Mouse (Mus musculus): ENCODE measurements around the gene Fam69b. TPM values are rescaled to one million over a fixed set of nuclear protein-coding genes. Genes with fewer than 3 reads are reported as not detected.
"Not testable (repeated sequence)": the region's sequence is repeated elsewhere in the genome, so short reads cannot be mapped to it uniquely, and the experiment has no call there.

Gene Fam69b
- polyA plus RNA-seq, 1 experiment from 2014 or later = 49.8 TPM

DNA sequence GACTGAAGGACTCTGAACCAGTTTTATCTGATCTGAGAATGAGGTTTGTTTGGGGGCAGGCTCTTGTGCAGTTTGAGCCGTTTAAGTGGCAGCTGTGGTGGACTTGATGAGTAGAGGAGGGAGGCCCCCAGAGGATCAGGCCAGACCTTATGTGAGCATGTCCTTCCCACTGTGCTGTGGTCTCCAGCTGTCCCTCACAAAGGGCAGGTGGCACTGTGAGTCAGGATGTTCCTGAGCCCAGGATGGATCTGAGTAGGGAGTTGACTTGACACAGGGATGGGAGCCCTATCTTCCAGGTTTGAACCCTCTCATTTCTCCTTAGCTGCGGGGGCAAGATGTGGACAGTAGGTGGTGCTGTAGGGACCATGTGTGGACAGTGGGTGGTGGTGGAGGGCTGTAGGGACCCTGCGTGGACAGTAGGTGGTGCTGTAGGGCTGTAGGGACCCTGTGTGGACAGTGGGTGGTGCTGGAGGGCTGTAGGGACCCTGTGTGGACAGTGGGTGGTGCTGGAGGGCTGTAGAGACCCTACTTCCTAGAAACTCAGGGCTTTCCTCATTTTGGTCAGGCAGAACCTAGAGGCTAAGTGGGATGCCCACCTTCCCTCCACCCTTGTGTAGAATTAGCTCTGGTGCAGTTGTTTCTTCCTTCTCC lies 18.5 kb downstream of the Fam69b start:
- no peak overlapping the region for H3K4me3 ChIP-seq (ENCODE audit: low read depth, low read length)
- 34% methylated on average over 3 of the region's 3 CpGs for WGBS
- DNase-seq (ENCODE audit: low spot score) (peak; percentile 94), ATAC-seq (replicated peaks; ENCODE audit: low FRiP score) (peak; percentile 94)
- H3K36me3 ChIP-seq (ENCODE audit: control insufficient read depth, insufficient read depth, low read length) = no peaks in the 10 kb centered on the region
- no peaks in the 10 kb centered on the region for H3K4me1 ChIP-seq (replicated peaks; ENCODE audit: control insufficient read depth, insufficient read depth, low read length)
- no peaks in the 10 kb centered on the region for H3K27me3 ChIP-seq (ENCODE audit: control insufficient read depth, insufficient read depth, low read length)
- no peak overlapping the region for H3K27ac ChIP-seq (ENCODE audit: low read depth, low read length)
- H3K9me3 ChIP-seq (ENCODE audit: control insufficient read depth, low read length) = no peaks in the 10 kb centered on the region
- no peak overlapping the region for H3K4me2 ChIP-seq (ENCODE audit: low read depth, low read length, severe bottlenecking)
- no peak overlapping the region for H3K9ac ChIP-seq (ENCODE audit: low read length)

DNA sequence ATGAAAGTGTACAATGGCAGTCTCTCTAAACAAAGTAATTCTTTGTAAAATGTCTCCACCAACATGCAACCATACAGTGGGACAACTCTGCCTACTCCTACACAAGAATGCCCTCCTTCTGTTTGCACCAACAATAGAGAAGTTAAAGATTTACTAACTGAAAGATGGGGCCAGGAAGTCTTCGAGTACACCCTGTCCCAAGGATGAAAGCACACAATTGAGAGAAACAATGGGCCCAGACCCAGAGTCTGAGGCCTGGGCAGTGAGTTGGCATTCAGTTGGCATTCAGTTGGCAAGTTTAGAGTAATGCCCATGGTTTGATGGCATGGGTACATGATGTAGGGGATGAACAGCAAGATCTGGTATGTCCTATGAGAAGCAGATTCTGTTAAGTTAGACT lies 26.4 kb downstream of the Fam69b start:
- 77% methylated on average over 1 of the region's 1 CpGs for WGBS

DNA sequence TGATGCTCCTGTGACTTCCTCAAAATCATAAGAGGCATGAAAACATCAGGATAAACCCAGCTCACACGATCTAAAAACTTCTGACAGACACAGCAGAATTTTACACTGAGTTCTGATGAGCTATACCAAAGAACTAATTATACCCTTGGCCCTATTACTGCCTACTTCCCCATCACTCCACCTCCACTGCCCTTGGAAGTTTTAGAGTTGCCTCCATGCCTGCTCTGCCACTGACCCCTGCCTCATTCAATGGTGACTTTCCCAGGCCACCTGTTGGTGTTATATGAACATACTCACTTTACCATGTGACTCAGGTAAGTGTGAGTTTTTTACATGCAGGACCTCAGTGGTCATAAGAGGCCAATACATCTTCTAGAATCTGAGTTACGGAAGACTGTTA lies 29.2 kb downstream of the Fam69b start:
- no peak for ATAC-seq (replicated peaks; ENCODE audit: low FRiP score)

More for the DNA sequence above, 26.4 kb downstream of the Fam69b start:
- Histone ChIP-seq H3K27ac (ENCODE audit: low read depth, low read length) (no peak overlapping the region), H3K36me3 (ENCODE audit: control insufficient read depth, insufficient read depth, low read length) (no peaks in the 10 kb centered on the region), H3K27me3 (ENCODE audit: control insufficient read depth, insufficient read depth, low read length) (no peaks in the 10 kb centered on the region), H3K9ac (ENCODE audit: low read length) (no peak overlapping the region), H3K4me1 (replicated peaks; ENCODE audit: control insufficient read depth, insufficient read depth, low read length) (no peaks in the 10 kb centered on the region), H3K4me2 (ENCODE audit: low read depth, low read length, severe bottlenecking) (no peak overlapping the region), H3K4me3 (ENCODE audit: low read depth, low read length) (no peak overlapping the region), H3K9me3 (ENCODE audit: control insufficient read depth, low read length) (no peaks in the 10 kb centered on the region)
- no peak for DNase-seq (ENCODE audit: low spot score)
- ATAC-seq (replicated peaks; ENCODE audit: low FRiP score) = no peak

DNA sequence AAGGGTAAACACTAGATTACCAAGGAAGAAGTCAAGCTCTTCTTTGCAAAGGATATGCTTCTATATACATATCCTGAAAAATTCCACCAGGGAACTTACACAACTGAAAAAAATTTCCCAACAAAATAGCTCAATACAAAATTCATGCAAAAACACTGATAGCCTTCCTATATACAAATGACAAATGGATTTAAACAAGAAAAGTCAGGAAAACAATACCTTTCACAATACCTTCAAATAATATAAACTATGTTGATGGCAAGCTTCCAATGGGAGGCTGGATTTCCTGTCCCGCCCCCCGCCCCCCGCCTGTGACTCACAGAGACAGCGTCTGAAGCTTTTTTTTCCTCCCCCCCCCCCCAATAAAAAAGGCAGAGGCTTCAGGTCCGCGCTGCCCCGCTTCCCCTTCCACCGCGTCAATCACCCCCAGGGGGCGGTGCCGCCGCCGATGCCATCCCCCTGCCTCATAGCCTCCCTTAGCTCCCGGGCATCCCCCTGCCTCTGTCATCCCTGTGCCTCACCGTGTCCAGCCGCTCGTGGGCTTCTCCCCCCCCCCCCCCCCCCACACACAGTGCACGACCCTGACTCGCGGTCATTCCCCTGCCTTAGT lies 33.0 kb downstream of the Fam69b start:
- no peak overlapping the region for H3K27ac ChIP-seq (ENCODE audit: low read depth, low read length)
- H3K4me3 ChIP-seq (ENCODE audit: low read depth, low read length) = peak overlapping the region; percentile 21
- no peak overlapping the region for H3K9ac ChIP-seq (ENCODE audit: low read length)
- H3K4me2 ChIP-seq (ENCODE audit: low read depth, low read length, severe bottlenecking) = peak overlapping the region; percentile 51
- peak; percentile 54 for DNase-seq (ENCODE audit: low spot score)
- H3K9me3 ChIP-seq (ENCODE audit: control insufficient read depth, low read length) = no peaks in the 10 kb centered on the region
- ATAC-seq (replicated peaks; ENCODE audit: low FRiP score) = no peak
- 2% methylated on average over 19 of the region's 20 CpGs for WGBS
- H3K4me1 ChIP-seq (replicated peaks; ENCODE audit: control insufficient read depth, insufficient read depth, low read length) = no peaks in the 10 kb centered on the region
- H3K36me3 ChIP-seq (ENCODE audit: control insufficient read depth, insufficient read depth, low read length) = no peaks in the 10 kb centered on the region
- no peaks in the 10 kb centered on the region for H3K27me3 ChIP-seq (ENCODE audit: control insufficient read depth, insufficient read depth, low read length)

More for the DNA sequence above, 29.2 kb downstream of the Fam69b start:
- no peak for DNase-seq (ENCODE audit: low spot score)
- H3K4me1 ChIP-seq (replicated peaks; ENCODE audit: control insufficient read depth, insufficient read depth, low read length) = no peaks in the 10 kb centered on the region
- H3K9ac ChIP-seq (ENCODE audit: low read length) = no peak overlapping the region
- H3K4me3 ChIP-seq (ENCODE audit: low read depth, low read length) = no peak overlapping the region
- H3K9me3 ChIP-seq (ENCODE audit: control insufficient read depth, low read length) = no peaks in the 10 kb centered on the region
- WGBS = 91% methylated on average over 2 of the region's 2 CpGs
- no peaks in the 10 kb centered on the region for H3K27me3 ChIP-seq (ENCODE audit: control insufficient read depth, insufficient read depth, low read length)
- H3K4me2 ChIP-seq (ENCODE audit: low read depth, low read length, severe bottlenecking) = no peak overlapping the region
- no peak overlapping the region for H3K27ac ChIP-seq (ENCODE audit: low read depth, low read length)
- no peaks in the 10 kb centered on the region for H3K36me3 ChIP-seq (ENCODE audit: control insufficient read depth, insufficient read depth, low read length)

DNA sequence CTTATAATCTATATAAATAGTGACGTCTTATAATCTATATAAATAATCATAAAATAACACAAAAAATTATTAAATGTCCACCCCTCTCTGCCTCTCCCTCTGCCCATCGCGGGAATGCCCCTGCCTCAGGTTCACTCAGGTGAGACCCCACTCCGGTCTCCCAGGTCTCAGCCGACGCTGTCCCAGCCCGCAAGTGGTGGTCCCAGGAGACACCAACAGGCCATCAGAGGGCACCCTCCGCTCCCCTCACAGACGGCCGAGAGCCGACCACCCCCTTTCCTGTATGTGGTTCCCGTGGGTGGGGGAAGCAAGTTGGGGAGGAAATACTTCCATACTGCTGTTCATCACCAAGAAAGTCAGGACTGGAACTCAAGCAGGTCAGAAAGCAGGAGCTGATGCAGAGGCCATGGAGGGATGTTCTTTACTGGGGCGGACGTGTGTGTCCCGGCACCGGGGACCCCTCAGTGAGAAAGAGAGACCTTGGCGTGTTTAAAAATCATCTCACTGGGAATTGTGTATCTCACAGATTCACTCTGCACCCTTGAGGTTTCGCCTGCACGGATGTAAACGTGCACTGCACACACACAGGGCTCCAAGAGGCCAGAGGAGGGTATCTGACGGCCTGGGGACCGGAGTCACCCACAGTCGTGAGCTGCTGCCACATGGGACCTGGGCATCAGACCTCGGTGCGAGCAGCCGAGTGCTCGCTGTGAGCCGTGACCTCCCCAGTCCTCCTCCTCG lies 33.7 kb downstream of the Fam69b start:
- H3K4me2 ChIP-seq (ENCODE audit: low read depth, low read length, severe bottlenecking) = peak overlapping the region; percentile 51
- 51% methylated on average over 29 of the region's 29 CpGs for WGBS
- peak; percentile 52 for DNase-seq (ENCODE audit: low spot score)
- H3K4me3 ChIP-seq (ENCODE audit: low read depth, low read length) = peak overlapping the region; percentile 21
- H3K9me3 ChIP-seq (ENCODE audit: control insufficient read depth, low read length) = no peaks in the 10 kb centered on the region
- H3K36me3 ChIP-seq (ENCODE audit: control insufficient read depth, insufficient read depth, low read length) = no peaks in the 10 kb centered on the region
- no peaks in the 10 kb centered on the region for H3K4me1 ChIP-seq (replicated peaks; ENCODE audit: control insufficient read depth, insufficient read depth, low read length)
- no peak overlapping the region for H3K9ac ChIP-seq (ENCODE audit: low read length)
- no peak for ATAC-seq (replicated peaks; ENCODE audit: low FRiP score)
- no peaks in the 10 kb centered on the region for H3K27me3 ChIP-seq (ENCODE audit: control insufficient read depth, insufficient read depth, low read length)
- no peak overlapping the region for H3K27ac ChIP-seq (ENCODE audit: low read depth, low read length)

DNA sequence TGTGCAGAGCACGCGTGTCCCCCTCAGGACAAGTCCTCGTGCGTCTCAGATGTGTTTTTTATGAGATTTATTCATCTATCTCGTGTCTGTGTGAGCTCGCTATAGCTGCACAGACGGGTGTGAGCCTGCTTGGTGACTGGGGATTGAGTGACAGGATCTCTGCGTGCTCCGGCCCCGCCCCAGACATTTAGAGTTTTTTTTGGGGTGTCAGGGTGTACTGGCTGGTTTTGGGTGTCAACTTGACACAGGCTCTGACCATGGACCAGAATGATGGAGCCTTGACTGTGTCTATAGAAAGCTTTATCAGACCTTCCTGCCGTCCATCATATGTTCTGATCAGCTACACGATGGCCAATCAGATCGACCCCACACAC lies 34.2 kb downstream of the Fam69b start:
- 80% methylated on average over 13 of the region's 13 CpGs for WGBS
- Histone ChIP-seq H3K9ac (ENCODE audit: low read length) (no peak overlapping the region), H3K36me3 (ENCODE audit: control insufficient read depth, insufficient read depth, low read length) (no peaks in the 10 kb centered on the region), H3K4me1 (replicated peaks; ENCODE audit: control insufficient read depth, insufficient read depth, low read length) (no peaks in the 10 kb centered on the region), H3K4me3 (ENCODE audit: low read depth, low read length) (no peak overlapping the region), H3K4me2 (ENCODE audit: low read depth, low read length, severe bottlenecking) (no peak overlapping the region), H3K27me3 (ENCODE audit: control insufficient read depth, insufficient read depth, low read length) (no peaks in the 10 kb centered on the region), H3K9me3 (ENCODE audit: control insufficient read depth, low read length) (no peaks in the 10 kb centered on the region), H3K27ac (ENCODE audit: low read depth, low read length) (no peak overlapping the region)
- no peak for DNase-seq (ENCODE audit: low spot score)
- no peak for ATAC-seq (replicated peaks; ENCODE audit: low FRiP score)

DNA sequence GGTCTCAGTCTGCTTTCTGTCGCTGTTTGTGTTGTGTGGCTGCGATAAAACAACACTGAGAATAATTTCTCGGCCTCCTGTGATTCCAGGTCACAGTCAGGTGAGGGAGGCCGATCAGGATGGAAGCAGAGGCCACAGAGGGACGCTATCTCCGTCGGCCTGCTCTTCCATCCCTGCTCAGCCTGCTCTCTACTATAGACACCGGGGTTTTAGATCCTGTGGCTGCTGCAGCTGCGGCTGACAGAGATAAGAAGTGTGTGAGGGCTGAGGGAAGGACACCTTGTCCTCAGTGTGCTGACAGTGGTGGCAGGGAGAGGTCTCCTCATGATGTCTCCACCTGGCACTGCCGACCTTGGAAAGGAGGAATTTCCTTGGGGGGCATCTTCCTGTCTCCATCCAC lies 34.9 kb downstream of the Fam69b start:
- Histone ChIP-seq H3K4me3 (ENCODE audit: low read depth, low read length) (no peak overlapping the region), H3K27me3 (ENCODE audit: control insufficient read depth, insufficient read depth, low read length) (no peaks in the 10 kb centered on the region), H3K36me3 (ENCODE audit: control insufficient read depth, insufficient read depth, low read length) (no peaks in the 10 kb centered on the region), H3K9me3 (ENCODE audit: control insufficient read depth, low read length) (no peaks in the 10 kb centered on the region), H3K9ac (ENCODE audit: low read length) (no peak overlapping the region), H3K4me2 (ENCODE audit: low read depth, low read length, severe bottlenecking) (no peak overlapping the region), H3K4me1 (replicated peaks; ENCODE audit: control insufficient read depth, insufficient read depth, low read length) (no peaks in the 10 kb centered on the region), H3K27ac (ENCODE audit: low read depth, low read length) (no peak overlapping the region)
- 88% methylated on average over 10 of the region's 10 CpGs for WGBS
- ATAC-seq (replicated peaks; ENCODE audit: low FRiP score) (no peak), DNase-seq (ENCODE audit: low spot score) (no peak)

DNA sequence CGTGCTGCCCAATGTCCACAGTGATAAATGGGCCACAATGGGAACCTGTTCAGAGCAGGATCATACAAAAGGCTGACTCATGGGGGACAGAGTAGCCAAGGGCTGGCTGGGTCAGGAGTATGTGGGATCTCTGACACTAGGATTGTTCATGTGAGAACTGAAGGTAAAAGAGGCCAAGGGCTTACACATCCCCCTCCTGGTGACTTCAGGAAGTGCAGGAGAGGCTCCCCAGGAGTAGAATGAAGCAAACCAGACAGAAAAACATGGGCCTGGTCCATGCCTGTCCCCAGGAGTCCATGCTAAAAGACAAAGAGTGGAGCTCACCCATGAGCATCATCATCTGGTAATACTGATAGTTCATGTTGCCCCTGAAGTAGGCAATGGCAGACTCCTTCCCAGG lies 35.3 kb downstream of the Fam69b start:
- WGBS = 88% methylated on average over 1 of the region's 1 CpGs
- H3K27ac ChIP-seq (ENCODE audit: low read depth, low read length); H3K4me3 ChIP-seq (ENCODE audit: low read depth, low read length); H3K36me3 ChIP-seq (ENCODE audit: control insufficient read depth, insufficient read depth, low read length); H3K9ac ChIP-seq (ENCODE audit: low read length); ATAC-seq (replicated peaks; ENCODE audit: low FRiP score); H3K9me3 ChIP-seq (ENCODE audit: control insufficient read depth, low read length); H3K27me3 ChIP-seq (ENCODE audit: control insufficient read depth, insufficient read depth, low read length); H3K4me2 ChIP-seq (ENCODE audit: low read depth, low read length, severe bottlenecking); H3K4me1 ChIP-seq (replicated peaks; ENCODE audit: control insufficient read depth, insufficient read depth, low read length): not testable (repeated sequence)
- peak; percentile 62 for DNase-seq (ENCODE audit: low spot score)
